Mouse (Mus musculus) intestine, embryonic 15.5 days (tissue): Measurements from ENCODE around the gene Abce1. TPM values are rescaled to one million over a fixed set of nuclear protein-coding genes. Genes with fewer than 3 reads are reported as not detected.
A peak's percentile ranks its signal among the peaks of the same experiment; 100 is the strongest.

ENCODE experiments used
- ATAC-seq: fragments of 200-750 bp; cut with Nextera tagmentation; 2 replicates; pipeline ENCODE4 v1.8.0; 2017; ENCODE audit warnings: moderate TSS enrichment, moderate library complexity
- H3K27ac ChIP-seq: fragments of 300-500 bp; sonication (generic); 2 replicates; pipeline ENCODE4 v1.5.1; 2015; ENCODE audit warnings: mild to moderate bottlenecking, inconsistent platforms
- H3K27me3 ChIP-seq: fragments of 300-500 bp; sonication (generic); replicated peaks from 2 replicates; pipeline ENCODE4 v1.6.1; 2015; ENCODE audit warnings: inconsistent platforms
- H3K36me3 ChIP-seq: fragments of 300-500 bp; sonication (generic); 2 replicates; pipeline ENCODE4 v1.6.1; 2015; ENCODE audit warnings: inconsistent platforms
- H3K4me1 ChIP-seq: fragments of 300-500 bp; sonication (generic); replicated peaks from 2 replicates; pipeline ENCODE4 v1.6.1; 2015; ENCODE audit warnings: inconsistent platforms
- H3K4me2 ChIP-seq: fragments of 300-500 bp; sonication (generic); replicated peaks from 2 replicates; pipeline ENCODE4 v1.6.1; 2015; ENCODE audit warnings: mild to moderate bottlenecking, inconsistent platforms
- H3K4me3 ChIP-seq: fragments of 300-500 bp; sonication (generic); replicated peaks from 2 replicates; pipeline ENCODE4 v1.5.1; 2015; ENCODE audit warnings: inconsistent platforms
- H3K9ac ChIP-seq: fragments of 300-500 bp; sonication (generic); 2 replicates; pipeline ENCODE4 v1.6.1; 2015; ENCODE audit warnings: inconsistent platforms
- H3K9me3 ChIP-seq: fragments of 300-500 bp; sonication (generic); 2 replicates; pipeline ENCODE4 v1.6.1; 2016; ENCODE audit warnings: inconsistent platforms
- WGBS: fragments of 180-500 bp; shearing (Covaris S2); methylation state at CpG from one replicate; pipeline ENCODE4 v1.1.7; 2015; 5-methylcytosine and 5-hydroxymethylcytosine counted together
- polyA plus RNA-seq: library from polyadenylated mRNA; unstranded; fragments of >200 nt; fragmentation: Nextera tagmentation; extraction: Ambion mirVana; gene quantifications from 2 replicates; pipeline ENCODE4 v1.2.1, GENCODE M21; 2015

The Abce1 gene
- polyA plus RNA-seq, 1 experiment from 2014 or later: 107 TPM

GRCm38 (mm10) chr8:79638707-79639549 lies 72.6 kb downstream of the Abce1 start:
- peak overlapping the region; percentile 94 for H3K9ac ChIP-seq
- WGBS: under 1% methylated on average over 76 of the region's 77 CpGs
- H3K4me3 ChIP-seq: peak overlapping the region; percentile 96
- H3K27me3 ChIP-seq: no peaks in the 10 kb centered on the region
- ATAC-seq: peak; percentile 99
- H3K36me3 ChIP-seq: 0 out of 2 replicates have a peak, but pooled peaks cover under 1% of the 10 kb centered on the region
- peak overlapping the region; percentile 97 for H3K27ac ChIP-seq
- peak overlapping the region; percentile 80 for H3K4me2 ChIP-seq
- H3K9me3 ChIP-seq: no peaks in the 10 kb centered on the region
- H3K4me1 ChIP-seq: peaks cover 12% of the 10 kb centered on the region; the same call in 1 of the 2 replicates

- ATAC-seq: no peak
- peaks cover 12% of the 10 kb centered on the region; the same call in 1 of the 2 replicates for H3K4me1 ChIP-seq
- peak overlapping the region; percentile 96 for H3K4me3 ChIP-seq
- H3K9ac ChIP-seq: peak overlapping the region; percentile 71
- no peaks in the 10 kb centered on the region for H3K27me3 ChIP-seq
- H3K9me3 ChIP-seq: no peaks in the 10 kb centered on the region
- 5% methylated on average over 11 of the region's 11 CpGs for WGBS
- H3K36me3 ChIP-seq: no peaks in the 10 kb centered on the region
- H3K27ac ChIP-seq: no peak overlapping the region
- peak overlapping the region; percentile 80 for H3K4me2 ChIP-seq
Observed at GRCm38 (mm10) chr8:79638001-79638706, 73.4 kb downstream of the Abce1 start.

- Histone ChIP-seq H3K36me3 (no peaks in the 10 kb centered on the region), H3K4me2 (no peak overlapping the region), H3K9me3 (no peaks in the 10 kb centered on the region), H3K27ac (no peak overlapping the region), H3K4me1 (peaks cover 10% of the 10 kb centered on the region; the same call in 1 of the 2 replicates), H3K9ac (no peak overlapping the region), H3K27me3 (no peaks in the 10 kb centered on the region), H3K4me3 (no peak overlapping the region)
- no peak for ATAC-seq
- WGBS: 83% methylated on average over 3 of the region's 3 CpGs
Observed at GRCm38 (mm10) chr8:79637237-79637636, 74.3 kb downstream of the Abce1 start.

- no peak for ATAC-seq
- H3K27me3 ChIP-seq: no peaks in the 10 kb centered on the region
- H3K27ac ChIP-seq: no peak overlapping the region
- WGBS: 50% methylated on average over 1 of the region's 1 CpGs
- no peak overlapping the region for H3K9ac ChIP-seq
- H3K36me3 ChIP-seq: no peaks in the 10 kb centered on the region
- H3K4me2 ChIP-seq: no peak overlapping the region
- no peak overlapping the region for H3K4me3 ChIP-seq
- no peaks in the 10 kb centered on the region for H3K9me3 ChIP-seq
- peaks cover 3% of the 10 kb centered on the region; the same call in 1 of the 2 replicates for H3K4me1 ChIP-seq
Observed at GRCm38 (mm10) chr8:79636151-79636550, 75.4 kb downstream of the Abce1 start.

- no peaks in the 10 kb centered on the region for H3K36me3 ChIP-seq
- WGBS: 89% methylated on average over 1 of the region's 1 CpGs
- no peak overlapping the region for H3K9ac ChIP-seq
- no peaks in the 10 kb centered on the region for H3K27me3 ChIP-seq
- ATAC-seq: no peak
- H3K4me1 ChIP-seq: no peaks in the 10 kb centered on the region
- H3K27ac ChIP-seq: no peak overlapping the region
- no peaks in the 10 kb centered on the region for H3K9me3 ChIP-seq
- H3K4me3 ChIP-seq: no peak overlapping the region
- H3K4me2 ChIP-seq: no peak overlapping the region
Observed at GRCm38 (mm10) chr8:79635491-79635890, 76.0 kb downstream of the Abce1 start.

Other genes starting within 250 kb of the Abce1 start
- gene Otud4, start 72.1 kb downstream of the Abce1 start, polyA plus RNA-seq: 13.9 TPM in 2 replicates
- 32.3 and 33.4 TPM in 2 replicates for gene Anapc10, start 80 bp upstream of the Abce1 start, polyA plus RNA-seq